In the genomic region with DNA sequence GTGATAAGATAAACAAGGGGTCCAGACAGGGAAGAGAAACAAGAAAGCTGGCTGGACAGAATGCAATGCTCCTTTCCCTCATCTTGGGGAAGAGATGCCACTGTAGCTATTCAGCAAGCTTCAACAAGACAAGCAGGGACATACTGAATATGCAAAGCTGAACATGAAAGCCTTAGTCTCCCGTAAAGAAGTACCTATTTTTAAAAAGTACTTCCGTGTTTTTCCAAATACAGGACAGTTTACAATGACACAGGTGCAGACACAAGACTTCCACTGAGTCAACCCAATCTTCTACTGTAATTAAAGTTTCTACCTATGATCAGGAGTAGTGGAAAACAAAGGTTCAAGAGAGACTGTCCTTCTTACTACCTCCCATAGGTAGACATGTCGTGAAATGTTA, we compare ENCODE assay signal across 24 mouse cellular contexts.
"Had no signal": no experiment of that assay in that cellular context is flagged by ENCODE, and none has a peak within 500 bp of the region (broad histone marks: within the 10 kb centered on the region; RNA-seq: fewer than 3 reads in every experiment).

No protein-coding gene starts in this region.

- H3K36me3 ChIP-seq: limb, embryonic 10.5 days; limb, embryonic 13.5 days; liver, embryonic 12.5 days; liver, embryonic 15.5 days; lung, embryonic 15.5 days; neural tube, embryonic 12.5 days; neural tube, embryonic 15.5 days had no signal

- H3K9ac ChIP-seq: limb, embryonic 13.5 days; liver, embryonic 12.5 days; liver, embryonic 15.5 days; lung, embryonic 15.5 days; neural tube, embryonic 12.5 days; neural tube, embryonic 15.5 days had no signal

- H3K9me3 ChIP-seq: limb, embryonic 10.5 days; limb, embryonic 13.5 days; liver, embryonic 12.5 days; liver, embryonic 15.5 days; lung, embryonic 15.5 days; megakaryocyte, embryonic 14.5 days; neural tube, embryonic 12.5 days; neural tube, embryonic 15.5 days had no signal

- H3K4me1 ChIP-seq: lung, embryonic 15.5 days had no signal

- H3K27me3 ChIP-seq: limb, embryonic 13.5 days; liver, embryonic 12.5 days; liver, embryonic 15.5 days; lung, embryonic 15.5 days; megakaryocyte, embryonic 14.5 days; neural tube, embryonic 12.5 days; neural tube, embryonic 15.5 days had no signal

- H3K4me2 ChIP-seq: limb, embryonic 13.5 days; liver, embryonic 12.5 days; liver, embryonic 15.5 days; lung, embryonic 15.5 days; midbrain, embryonic 11.5 days; neural tube, embryonic 12.5 days; neural tube, embryonic 15.5 days had no signal

- ATAC-seq: liver, embryonic 12.5 days had no signal

- DNase-seq: kidney, postnatal 25 days; layer of hippocampus, adult 9-11 months; liver; lung, adult 18-20 months; lung, postnatal 10 days; lung, postnatal 36 days; midbrain, embryonic 14.5 days; right cerebral cortex, adult 18-20 months; right cerebral cortex, postnatal 14 days; right cerebral cortex, postnatal 4 days; thymus, adult 2 months; thymus, postnatal 14 days; thymus, postnatal 4 days had no signal

- H3K27ac ChIP-seq: layer of hippocampus, adult 2 months; limb, embryonic 10.5 days; limb, embryonic 13.5 days; liver, embryonic 12.5 days; liver, embryonic 15.5 days; lung, embryonic 15.5 days; neural tube, embryonic 12.5 days; neural tube, embryonic 15.5 days; stomach, postnatal 0 days had no signal

- H3K4me3 ChIP-seq: layer of hippocampus, adult 2 months; limb, embryonic 10.5 days; limb, embryonic 13.5 days; liver, embryonic 12.5 days; liver, embryonic 15.5 days; lung, embryonic 15.5 days; megakaryocyte, embryonic 14.5 days; neural tube, embryonic 12.5 days; neural tube, embryonic 15.5 days had no signal
